Mouse (Mus musculus) hindbrain, embryonic 16.5 days (tissue): ENCODE results near the gene Gm42878. TPM values are rescaled to one million over a fixed set of nuclear protein-coding genes. Genes with fewer than 3 reads are reported as not detected.

Experiments used
- ATAC-seq: fragments of 200-750 bp; cut with Nextera tagmentation; 2 replicates; pipeline ENCODE4 v1.8.0; 2017; ENCODE audit warnings: moderate TSS enrichment, moderate library complexity
- H3K27ac ChIP-seq: fragments of 300-500 bp; sonication (generic); 2 replicates; pipeline ENCODE4 v1.5.1; 2014; ENCODE audit warnings: low read depth, mild to moderate bottlenecking, control low read depth, low read length, moderate library complexity
- H3K27me3 ChIP-seq: fragments of 300-500 bp; sonication (generic); replicated peaks from 2 replicates; pipeline ENCODE4 v1.6.1; 2014; ENCODE audit warnings: low read length; ENCODE audit not compliant: control insufficient read depth, insufficient read depth
- H3K36me3 ChIP-seq: fragments of 300-500 bp; sonication (generic); 2 replicates; pipeline ENCODE4 v1.6.1; 2014; ENCODE audit warnings: mild to moderate bottlenecking, low read length, moderate library complexity, mixed read lengths; ENCODE audit not compliant: control insufficient read depth, insufficient read depth
- H3K4me1 ChIP-seq: fragments of 300-500 bp; sonication (generic); 2 replicates; pipeline ENCODE4 v1.6.1; 2014; ENCODE audit warnings: low read depth, low read length; ENCODE audit not compliant: control insufficient read depth, insufficient read depth
- H3K4me2 ChIP-seq: fragments of 300-500 bp; sonication (generic); 2 replicates; pipeline ENCODE4 v1.6.1; 2014; ENCODE audit warnings: mild to moderate bottlenecking, low read length, control low read depth, moderate library complexity
- H3K4me3 ChIP-seq: fragments of 300-500 bp; sonication (generic); 2 replicates; pipeline ENCODE4 v1.5.1; 2014; ENCODE audit warnings: mild to moderate bottlenecking, low read length, control low read depth, moderate library complexity
- H3K9ac ChIP-seq: fragments of 300-500 bp; sonication (generic); 2 replicates; pipeline ENCODE4 v1.6.1; 2014; ENCODE audit warnings: low read depth, mild to moderate bottlenecking, control low read depth, low read length, moderate library complexity
- H3K9me3 ChIP-seq: fragments of 300-500 bp; sonication (generic); 2 replicates; pipeline ENCODE4 v1.6.1; 2014; ENCODE audit warnings: mild to moderate bottlenecking, low read length, moderate library complexity; ENCODE audit not compliant: control insufficient read depth
- WGBS: fragments of 180-500 bp; shearing (Covaris S2); extraction: QIAGEN DNeasy Blood & Tissue Kit; methylation state at CpG from one replicate; pipeline ENCODE4 v1.1.7; 2014; 5-methylcytosine and 5-hydroxymethylcytosine counted together
- polyA plus RNA-seq: library from polyadenylated mRNA; unstranded; fragments of >200 nt; fragmentation: Nextera tagmentation; extraction: Ambion mirVana; gene quantifications from 2 replicates; pipeline ENCODE4 v1.2.1, GENCODE M21; 2015

Gene Gm42878
- polyA plus RNA-seq, 1 experiment from 2014 or later, result not detected

- 81% methylated on average over 8 of the region's 9 CpGs for WGBS
- no peak overlapping the region for H3K4me3 ChIP-seq
Measured at GRCm38 (mm10) chr5:121569881-121570420, 24.7 kb upstream of the Gm42878 start.

GRCm38 (mm10) chr5:121566035-121566681 lies 20.9 kb upstream of the Gm42878 start:
- Histone ChIP-seq H3K27me3 (no peaks in the 10 kb centered on the region), H3K36me3 (peaks cover 6% of the 10 kb centered on the region), H3K9ac (no peak overlapping the region), H3K4me1 (no peaks in the 10 kb centered on the region), H3K9me3 (no peaks in the 10 kb centered on the region), H3K4me2 (no peak overlapping the region), H3K4me3 (no peak overlapping the region), H3K27ac (no peak overlapping the region)
- ATAC-seq, result no peak
- WGBS, result 93% methylated on average over 16 of the region's 16 CpGs

More at GRCm38 (mm10) chr5:121569881-121570420, 24.7 kb upstream of the Gm42878 start:
- Histone ChIP-seq H3K9ac (no peak overlapping the region), H3K36me3 (peaks cover 16% of the 10 kb centered on the region), H3K27me3 (no peaks in the 10 kb centered on the region), H3K9me3 (no peaks in the 10 kb centered on the region), H3K4me1 (no peaks in the 10 kb centered on the region), H3K4me2 (no peak overlapping the region), H3K27ac (no peak overlapping the region)
- no peak for ATAC-seq

- no peak overlapping the region for H3K9ac ChIP-seq
- H3K4me1 ChIP-seq, result no peaks in the 10 kb centered on the region
- H3K4me3 ChIP-seq, result no peak overlapping the region
- H3K4me2 ChIP-seq, result peak overlapping the region; percentile 33; the same call in 1 of the 2 replicates
- no peaks in the 10 kb centered on the region for H3K27me3 ChIP-seq
- H3K9me3 ChIP-seq, result no peaks in the 10 kb centered on the region
- H3K27ac ChIP-seq, result no peak overlapping the region
- WGBS, result 18% methylated on average over 11 of the region's 11 CpGs
- H3K36me3 ChIP-seq, result peaks cover 3% of the 10 kb centered on the region; the same call in 1 of the 2 replicates
- ATAC-seq, result no peak
Measured at GRCm38 (mm10) chr5:121564468-121564895, 19.2 kb upstream of the Gm42878 start.

- WGBS, result 88% methylated on average over 3 of the region's 3 CpGs
- Histone ChIP-seq H3K36me3 (no peaks in the 10 kb centered on the region), H3K27me3 (no peaks in the 10 kb centered on the region)
Measured at GRCm38 (mm10) chr5:121562436-121562835, 17.2 kb upstream of the Gm42878 start.

GRCm38 (mm10) chr5:121549196-121549595 lies 3.9 kb upstream of the Gm42878 start:
- Histone ChIP-seq H3K36me3 (no peaks in the 10 kb centered on the region), H3K4me3 (no peak overlapping the region), H3K9me3 (no peaks in the 10 kb centered on the region), H3K9ac (no peak overlapping the region), H3K4me2 (no peak overlapping the region), H3K4me1 (peaks cover 11% of the 10 kb centered on the region), H3K27me3 (no peaks in the 10 kb centered on the region), H3K27ac (no peak overlapping the region)
- WGBS, result 88% methylated on average over 7 of the region's 7 CpGs
- no peak for ATAC-seq

More at GRCm38 (mm10) chr5:121562436-121562835, 17.2 kb upstream of the Gm42878 start:
- H3K4me2 ChIP-seq, result no peak overlapping the region
- no peak for ATAC-seq
- no peaks in the 10 kb centered on the region for H3K4me1 ChIP-seq
- H3K4me3 ChIP-seq, result no peak overlapping the region
- H3K9me3 ChIP-seq, result no peaks in the 10 kb centered on the region
- no peak overlapping the region for H3K27ac ChIP-seq
- H3K9ac ChIP-seq, result no peak overlapping the region

GRCm38 (mm10) chr5:121547084-121547483 lies 1.8 kb upstream of the Gm42878 start:
- no peak overlapping the region for H3K4me3 ChIP-seq
- no peaks in the 10 kb centered on the region for H3K9me3 ChIP-seq
- peaks cover 27% of the 10 kb centered on the region for H3K4me1 ChIP-seq
- H3K27me3 ChIP-seq, result no peaks in the 10 kb centered on the region
- no peaks in the 10 kb centered on the region for H3K36me3 ChIP-seq
- no peak overlapping the region for H3K9ac ChIP-seq
- WGBS, result 95% methylated on average over 3 of the region's 3 CpGs
- no peak for ATAC-seq
- no peak overlapping the region for H3K27ac ChIP-seq
- H3K4me2 ChIP-seq, result no peak overlapping the region

GRCm38 (mm10) chr5:121546530-121546895 lies 1.2 kb upstream of the Gm42878 start:
- Histone ChIP-seq H3K4me1 (peaks cover 27% of the 10 kb centered on the region), H3K9ac (peak overlapping the region; percentile 86), H3K4me3 (peak overlapping the region; percentile 74), H3K27ac (no peak overlapping the region; the same call in 1 of the 2 replicates), H3K27me3 (no peaks in the 10 kb centered on the region), H3K4me2 (peak overlapping the region; percentile 77), H3K36me3 (no peaks in the 10 kb centered on the region), H3K9me3 (no peaks in the 10 kb centered on the region)
- ATAC-seq, result peak; percentile 16; the same call in 1 of the 2 replicates
- 43% methylated on average over 6 of the region's 6 CpGs for WGBS

GRCm38 (mm10) chr5:121545793-121546529 lies 679 bp upstream of the Gm42878 start, which contains the start of gene Mapkapk5:
Mapkapk5 (minus strand) TSS chr5:121545905.
- peaks cover 27% of the 10 kb centered on the region for H3K4me1 ChIP-seq
- WGBS, result 2% methylated on average over 45 of the region's 55 CpGs
- ATAC-seq, result peak; percentile 94
- no peaks in the 10 kb centered on the region for H3K27me3 ChIP-seq
- H3K36me3 ChIP-seq, result no peaks in the 10 kb centered on the region
- H3K27ac ChIP-seq, result peak within 1 kb of the TSS; percentile 99
- H3K9me3 ChIP-seq, result no peaks in the 10 kb centered on the region
- peak within 1 kb of the TSS; percentile 86 for H3K9ac ChIP-seq
- peak within 1 kb of the TSS; percentile 96 for H3K4me2 ChIP-seq
- peak within 1 kb of the TSS; percentile 74 for H3K4me3 ChIP-seq

GRCm38 (mm10) chr5:121543370-121543769 lies 1.9 kb downstream of the Gm42878 start:
- ATAC-seq, result no peak
- no peak overlapping the region for H3K4me3 ChIP-seq
- no peak overlapping the region for H3K9ac ChIP-seq
- H3K27me3 ChIP-seq, result no peaks in the 10 kb centered on the region
- WGBS, result 87% methylated on average over 3 of the region's 3 CpGs
- H3K36me3 ChIP-seq, result no peaks in the 10 kb centered on the region
- H3K4me1 ChIP-seq, result peaks cover 27% of the 10 kb centered on the region
- H3K4me2 ChIP-seq, result no peak overlapping the region
- H3K9me3 ChIP-seq, result no peaks in the 10 kb centered on the region
- H3K27ac ChIP-seq, result no peak overlapping the region
